Mouse (Mus musculus) thymus, postnatal 25 days (tissue): ENCODE data around the gene Zfp955b.
"Not testable (repeated sequence)": the region's sequence is repeated elsewhere in the genome, so short reads cannot be mapped to it uniquely, and the experiment has no call there.

ENCODE experiments used
- DNase-seq: peaks from one replicate; pipeline ENCODE4 v3.0.0; 2022

Gene Zfp955b

GRCm38 (mm10) chr17:33289039-33289875, at the start of gene Zfp955b:
TSS of gene Zfp955b (plus strand) at chr17:33289544.
- not testable (repeated sequence) for DNase-seq

- not testable (repeated sequence) for DNase-seq
Observed at GRCm38 (mm10) chr17:33254530-33255318, 34.6 kb upstream of the Zfp955b start, which contains the start of gene Zfp955a. TSS of gene Zfp955a (minus strand) at chr17:33255145.

- DNase-seq, result not testable (repeated sequence)
Observed at GRCm38 (mm10) chr17:33255319-33255657, 34.1 kb upstream of the Zfp955b start.

GRCm38 (mm10) chr17:33264376-33264775, 25.0 kb upstream of the Zfp955b start, which contains the start of gene Olfr63:
TSS of gene Olfr63 (plus strand) at chr17:33264676.
- DNase-seq, result no peak

GRCm38 (mm10) chr17:33268907-33269306, 20.4 kb upstream of the Zfp955b start:
- no peak for DNase-seq

GRCm38 (mm10) chr17:33289876-33290149, 469 bp downstream of the Zfp955b start:
- DNase-seq, result not testable (repeated sequence)

GRCm38 (mm10) chr17:33352981-33353380, 63.6 kb downstream of the Zfp955b start:
- no peak for DNase-seq
